Mouse (Mus musculus) ES-Bruce4 (cell line): Measurements from ENCODE around the gene Rtn1.

Experiments
- CTCF ChIP-seq: IDR thresholded peaks from one replicate; pipeline ENCODE4 v1.8.1; 2011; ENCODE audit warnings: low read depth, low read length
- POLR2A ChIP-seq: IDR thresholded peaks from one replicate; pipeline ENCODE4 v1.8.1; 2011; ENCODE audit warnings: low read length; ENCODE audit not compliant: insufficient read depth

GRCm38 (mm10) chr12:72310818-72311217 is 98.0 kb downstream of the Rtn1 start:
- TF ChIP-seq CTCF, result no peak
- no peak for TF ChIP-seq POLR2A
